Mouse (Mus musculus): ENCODE results near the gene Cdpf1.
A peak's percentile ranks its signal among the peaks of the same experiment; 100 is the strongest.
"Not testable (repeated sequence)": the region's sequence is repeated elsewhere in the genome, so short reads cannot be mapped to it uniquely, and the experiment has no call there.

The Cdpf1 gene

GRCm38 (mm10) chr15:85808434-85808833, 3.1 kb downstream of the Cdpf1 start:
- no peak for DNase-seq (ENCODE audit: low read depth, low spot score)

GRCm38 (mm10) chr15:85808031-85808430, 3.5 kb downstream of the Cdpf1 start:
- no peak for DNase-seq (ENCODE audit: low read depth, low spot score)

GRCm38 (mm10) chr15:85807404-85807803, 4.1 kb downstream of the Cdpf1 start:
- DNase-seq (ENCODE audit: low read depth, low spot score), result no peak

- DNase-seq (ENCODE audit: low read depth, low spot score), result no peak
These were observed 4.6 kb downstream of the Cdpf1 start for GRCm38 (mm10) chr15:85806886-85807285.

- no peak for DNase-seq (ENCODE audit: low read depth, low spot score)
These were observed 8.6 kb downstream of the Cdpf1 start for GRCm38 (mm10) chr15:85802931-85803330.

- no peak for DNase-seq (ENCODE audit: low read depth, low spot score)
These were observed 12.8 kb downstream of the Cdpf1 start for GRCm38 (mm10) chr15:85798676-85799075.

- DNase-seq (ENCODE audit: low read depth, low spot score), result peak; percentile 70
These were observed 16.0 kb downstream of the Cdpf1 start for GRCm38 (mm10) chr15:85795516-85795915.

GRCm38 (mm10) chr15:85792819-85793218, 18.7 kb downstream of the Cdpf1 start:
- DNase-seq (ENCODE audit: low read depth, low spot score), result no peak

- no peak for DNase-seq (ENCODE audit: low read depth, low spot score)
These were observed 20.0 kb downstream of the Cdpf1 start for GRCm38 (mm10) chr15:85791449-85791848.

GRCm38 (mm10) chr15:85788633-85789032, 22.9 kb downstream of the Cdpf1 start:
- DNase-seq (ENCODE audit: low read depth, low spot score), result no peak

- DNase-seq (ENCODE audit: low read depth, low spot score), result no peak
These were observed 23.4 kb downstream of the Cdpf1 start for GRCm38 (mm10) chr15:85788051-85788450.

- DNase-seq (ENCODE audit: low read depth, low spot score), result no peak
These were observed 24.0 kb downstream of the Cdpf1 start for GRCm38 (mm10) chr15:85787482-85787881.

- no peak for DNase-seq (ENCODE audit: low read depth, low spot score)
These were observed 24.8 kb downstream of the Cdpf1 start for GRCm38 (mm10) chr15:85786711-85787110.

GRCm38 (mm10) chr15:85784341-85784740, 27.2 kb downstream of the Cdpf1 start:
- no peak for DNase-seq (ENCODE audit: low read depth, low spot score)

- peak; percentile 46 for DNase-seq (ENCODE audit: low read depth, low spot score)
These were observed 28.4 kb downstream of the Cdpf1 start for GRCm38 (mm10) chr15:85783146-85783545.

GRCm38 (mm10) chr15:85778891-85779290, 32.6 kb downstream of the Cdpf1 start:
- DNase-seq (ENCODE audit: low read depth, low spot score), result not testable (repeated sequence)

GRCm38 (mm10) chr15:85776771-85777170, 34.7 kb downstream of the Cdpf1 start:
- no peak for DNase-seq (ENCODE audit: low read depth, low spot score)

GRCm38 (mm10) chr15:85776241-85776640, 35.3 kb downstream of the Cdpf1 start:
- DNase-seq (ENCODE audit: low read depth, low spot score), result no peak

GRCm38 (mm10) chr15:85775001-85775400, 36.5 kb downstream of the Cdpf1 start:
- no peak for DNase-seq (ENCODE audit: low read depth, low spot score)

- no peak for DNase-seq (ENCODE audit: low read depth, low spot score)
These were observed 37.1 kb downstream of the Cdpf1 start for GRCm38 (mm10) chr15:85774419-85774818.

- no peak for DNase-seq (ENCODE audit: low read depth, low spot score)
These were observed 39.3 kb downstream of the Cdpf1 start for GRCm38 (mm10) chr15:85772146-85772740.

GRCm38 (mm10) chr15:85771306-85772121, 40.0 kb downstream of the Cdpf1 start:
- no peak for DNase-seq (ENCODE audit: low read depth, low spot score)

- DNase-seq (ENCODE audit: low read depth, low spot score), result no peak
These were observed 42.5 kb downstream of the Cdpf1 start for GRCm38 (mm10) chr15:85768991-85769390.

All from ES-CJ7 (cell line).